Mouse (Mus musculus) liver (tissue): ENCODE measurements around the gene Pold4.

ENCODE experiments used
- DNase-seq: peaks from one replicate; pipeline ENCODE4 v3.0.0-alpha.2; 2020; ENCODE audit warnings: mixed read lengths

Pold4 gene

DNA sequence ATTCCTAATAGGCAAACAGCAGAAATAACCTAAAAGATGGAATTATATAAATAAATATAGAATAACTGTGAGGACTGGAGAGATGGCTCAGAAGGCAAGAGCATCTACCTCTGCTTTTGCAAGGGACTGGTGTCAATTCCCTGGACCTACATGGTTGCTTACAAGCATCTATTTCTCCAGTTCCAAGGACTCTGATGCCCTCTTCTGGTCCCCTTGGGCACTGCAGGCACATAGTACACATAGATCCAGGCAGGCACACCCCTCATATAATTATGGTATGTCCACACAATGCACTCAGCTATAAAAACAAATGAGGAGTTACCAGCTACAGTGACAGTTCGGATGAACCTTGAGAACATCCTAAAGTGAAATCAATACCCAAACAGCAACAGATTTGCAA is 47.8 kb downstream of the Pold4 start:
- DNase-seq, result peak; percentile 42

DNA sequence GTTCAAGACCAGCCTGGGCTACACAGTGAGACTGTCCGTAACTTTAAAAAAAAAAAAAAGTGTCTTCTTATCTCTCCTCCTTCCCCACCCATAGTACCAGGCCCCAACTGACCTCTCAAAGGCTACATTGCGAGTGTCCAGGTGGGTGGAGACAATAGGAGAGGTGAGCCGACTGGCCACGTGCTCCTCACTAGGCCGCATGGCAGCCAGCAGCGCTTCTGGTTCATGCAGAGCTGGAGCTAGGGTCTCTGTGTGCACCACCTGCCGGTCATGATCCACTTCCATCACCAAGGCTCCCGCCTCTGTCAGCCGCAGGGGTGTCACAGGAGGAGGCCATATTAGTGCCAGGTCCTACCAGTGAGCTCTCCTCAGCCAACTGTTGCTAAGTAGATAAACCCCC is 48.7 kb downstream of the Pold4 start:
- no peak for DNase-seq

DNA sequence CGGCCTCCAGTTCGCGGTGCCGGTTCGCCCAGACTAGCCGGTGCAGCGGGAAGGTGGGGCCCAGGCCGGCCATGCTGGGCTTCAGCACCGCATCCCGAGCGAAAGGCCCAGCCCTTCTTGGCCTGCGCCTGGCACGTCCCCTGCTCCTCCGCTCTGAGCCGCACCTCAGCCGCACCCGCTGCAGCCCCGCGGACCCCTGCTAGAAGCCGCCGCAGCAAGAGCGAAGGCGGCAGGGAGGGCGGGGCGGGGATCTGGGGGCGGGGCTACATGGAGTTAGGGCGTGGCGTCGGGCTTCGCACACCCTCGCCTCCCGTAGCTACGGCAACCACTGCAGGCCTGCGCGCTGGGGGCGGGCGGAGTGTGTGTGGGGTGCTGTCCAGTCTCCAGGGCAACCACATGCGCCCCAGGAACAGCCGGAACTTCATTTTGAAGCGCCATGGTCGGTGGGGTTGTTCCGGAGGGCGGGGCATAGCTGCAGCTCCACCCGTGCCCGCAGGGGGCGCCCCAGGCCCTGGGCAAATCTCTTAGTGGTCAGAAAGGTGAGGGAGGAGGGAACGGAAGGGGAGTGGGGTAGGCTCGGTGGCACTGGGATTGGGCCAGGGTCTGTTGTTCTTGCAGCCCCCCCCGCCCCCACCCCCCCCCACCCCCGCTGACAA is 51.3 kb downstream of the Pold4 start, which contains the start of gene Ankrd13d:
TSS of gene Ankrd13d (minus strand) at position 240 of the 656 bp plus-strand sequence.
- peak; percentile 90 for DNase-seq
